Mouse (Mus musculus) skeletal muscle tissue, adult 2 months (tissue): ENCODE results near the gene Strada.
"Not testable (repeated sequence)": the region's sequence is repeated elsewhere in the genome, so short reads cannot be mapped to it uniquely, and the experiment has no call there.

Experiments used
- DNase-seq: peaks from one replicate; pipeline ENCODE4 v3.0.0-alpha.2; 2012; ENCODE audit warnings: low read depth, low spot score

The Strada gene

DNA sequence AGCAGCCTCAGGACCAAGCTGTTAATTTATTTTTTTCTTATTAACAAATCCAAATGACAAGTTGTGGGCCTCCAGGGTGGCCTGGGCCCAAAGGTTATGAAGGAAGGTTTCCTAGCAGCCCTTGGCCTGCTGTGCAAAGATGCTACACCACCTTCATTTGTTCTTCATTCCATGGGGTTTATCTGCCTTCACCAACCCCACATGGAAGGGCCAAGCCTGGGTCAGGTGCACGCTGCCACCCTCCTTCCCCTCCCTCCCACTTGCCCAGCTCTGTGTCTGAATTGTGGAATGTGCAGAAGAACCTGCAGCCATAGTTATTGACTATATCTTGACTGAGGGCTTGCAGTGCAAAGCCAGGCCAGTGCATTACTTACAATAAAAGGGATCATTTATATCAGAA lies 45.7 kb downstream of the Strada start:
- DNase-seq = no peak

DNA sequence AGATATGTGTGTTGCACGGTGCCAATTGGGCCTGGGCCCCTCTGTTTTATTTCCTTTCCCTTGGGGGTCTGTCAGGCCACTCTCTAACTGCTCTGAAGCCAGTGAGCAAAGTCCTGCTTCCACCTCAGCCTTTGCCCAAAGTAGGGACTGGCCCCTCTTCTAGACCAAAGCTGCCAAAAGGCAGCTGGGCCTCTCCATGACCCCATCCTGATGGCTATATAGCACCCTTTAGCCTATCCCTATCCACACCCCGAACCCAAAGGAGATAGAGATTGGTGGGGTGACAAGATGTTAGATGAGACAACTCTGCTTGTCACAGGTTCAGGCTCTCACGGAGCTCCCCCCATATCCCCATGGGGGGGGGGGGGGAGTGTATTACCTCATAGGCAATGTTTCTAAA lies 46.2 kb downstream of the Strada start:
- DNase-seq = no peak

DNA sequence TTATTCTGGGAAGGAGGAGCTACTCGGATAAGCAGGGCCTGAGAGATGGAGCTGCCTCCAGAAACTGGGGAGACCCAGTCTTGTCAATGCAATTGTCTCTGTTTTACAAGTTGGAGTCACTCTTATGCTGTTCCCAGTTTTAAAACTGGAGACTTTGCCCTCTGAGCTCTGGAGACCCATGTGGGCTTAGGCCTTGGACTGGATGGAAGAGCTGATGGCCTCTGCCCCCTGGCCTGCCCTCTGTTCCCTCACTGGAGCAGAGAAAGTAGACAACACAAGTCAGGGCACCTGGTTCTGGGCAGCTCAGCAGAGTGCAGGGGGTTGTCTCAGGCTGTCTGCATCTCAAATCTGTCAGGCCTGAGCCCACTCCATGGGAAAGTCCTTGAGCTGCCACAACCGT lies 47.2 kb downstream of the Strada start:
- no peak for DNase-seq

DNA sequence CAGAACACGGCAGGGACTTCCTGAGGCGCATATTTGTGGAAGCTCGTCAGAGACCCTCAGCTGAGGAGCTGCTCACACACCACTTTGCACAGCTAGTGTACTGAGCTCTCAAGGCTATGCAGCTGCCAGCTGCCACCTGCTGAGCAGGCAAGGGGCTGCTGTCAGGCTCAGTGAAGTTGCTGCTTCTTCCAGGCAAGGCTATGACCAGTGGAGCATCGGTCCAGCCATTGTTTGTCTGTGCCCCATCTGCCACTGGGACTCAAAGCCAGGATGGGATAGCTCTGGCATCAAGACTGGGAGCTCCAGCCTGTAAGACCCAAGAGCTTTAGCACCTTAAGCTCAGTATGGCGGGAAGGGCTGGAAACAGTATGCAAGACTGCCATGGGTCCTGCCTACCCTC lies 47.9 kb downstream of the Strada start:
- no peak for DNase-seq

DNA sequence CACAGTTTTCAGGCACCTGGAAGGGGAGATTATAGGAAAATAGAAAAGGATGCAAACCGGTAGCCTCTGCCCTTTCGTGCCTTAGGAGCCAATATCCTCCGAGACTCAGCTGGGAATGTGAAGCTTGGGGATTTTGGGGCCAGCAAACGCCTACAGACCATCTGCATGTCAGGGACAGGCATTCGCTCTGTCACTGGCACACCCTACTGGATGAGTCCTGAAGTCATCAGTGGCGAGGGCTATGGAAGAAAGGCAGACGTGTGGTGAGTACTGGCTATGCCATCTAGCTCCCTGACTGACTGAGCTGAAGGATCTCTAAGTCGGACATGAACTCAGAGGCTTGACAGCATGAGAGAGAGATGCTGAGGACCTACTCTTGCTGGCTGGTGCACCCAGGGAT lies 49.8 kb downstream of the Strada start:
- DNase-seq = no peak

DNA sequence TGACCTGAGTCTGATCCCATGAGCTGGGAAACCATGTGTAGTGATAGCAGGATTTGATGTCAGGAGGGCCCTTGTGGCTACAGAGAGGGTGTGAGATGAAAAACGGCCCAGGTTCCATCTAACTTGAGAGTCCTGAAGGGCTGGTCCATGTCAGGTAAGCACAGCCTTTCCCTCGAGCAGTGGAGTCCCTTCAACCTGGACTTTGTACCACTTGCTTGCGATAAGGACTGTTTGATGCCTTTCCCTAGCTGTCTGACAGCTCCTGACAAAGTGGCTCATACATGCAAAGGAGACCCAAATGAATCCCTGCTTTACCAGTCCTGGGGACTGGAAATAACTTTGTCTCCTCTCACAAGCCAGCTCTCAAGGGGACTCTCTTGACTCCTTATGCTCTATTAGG lies 50.7 kb downstream of the Strada start:
- no peak for DNase-seq

DNA sequence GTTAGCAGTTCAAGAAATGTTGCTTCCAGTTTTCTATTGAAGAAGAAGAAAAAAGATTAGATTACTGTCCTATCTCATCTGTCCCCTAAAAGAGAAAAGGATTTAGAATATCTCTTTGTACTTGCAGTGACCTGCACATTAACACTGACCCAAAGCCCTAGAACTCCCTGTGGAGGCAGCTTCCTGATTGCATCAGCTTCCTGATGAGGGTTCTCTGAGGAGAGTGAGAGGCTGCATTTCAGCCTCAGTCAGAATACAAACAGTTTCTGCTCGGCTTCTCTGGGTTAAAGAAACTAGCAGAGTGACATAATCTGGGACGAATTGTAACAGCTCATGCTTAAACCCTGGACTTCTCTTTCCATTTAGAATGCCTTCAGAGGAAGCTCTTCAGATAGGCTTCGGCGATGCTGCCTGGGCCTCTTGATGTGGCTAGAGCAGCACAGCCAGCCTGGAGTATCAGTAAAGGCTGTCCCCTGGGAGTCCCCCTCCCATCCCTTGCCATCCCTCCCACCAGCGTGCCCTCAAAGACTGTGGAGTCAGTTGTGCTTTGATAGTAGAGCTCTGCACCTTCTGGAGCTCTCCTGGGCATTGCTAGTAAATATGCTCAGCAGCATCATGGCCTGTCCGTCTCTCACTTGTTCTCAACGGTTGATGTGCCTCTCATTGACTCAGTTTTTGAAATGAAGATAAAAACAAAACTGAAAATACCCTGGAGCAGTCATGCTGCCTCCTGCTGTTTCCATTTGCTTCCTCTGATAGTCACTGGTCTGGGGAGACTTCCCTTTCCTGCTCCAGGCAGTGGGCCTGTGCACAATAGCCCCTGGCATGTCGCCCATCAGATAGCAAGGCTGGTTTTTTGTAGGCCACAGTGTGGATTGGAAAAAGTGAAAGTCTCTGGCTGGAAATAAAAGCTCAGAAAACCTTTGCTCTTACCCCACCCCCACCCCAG lies 67.1 kb downstream of the Strada start:
- peak; percentile 75 for DNase-seq

DNA sequence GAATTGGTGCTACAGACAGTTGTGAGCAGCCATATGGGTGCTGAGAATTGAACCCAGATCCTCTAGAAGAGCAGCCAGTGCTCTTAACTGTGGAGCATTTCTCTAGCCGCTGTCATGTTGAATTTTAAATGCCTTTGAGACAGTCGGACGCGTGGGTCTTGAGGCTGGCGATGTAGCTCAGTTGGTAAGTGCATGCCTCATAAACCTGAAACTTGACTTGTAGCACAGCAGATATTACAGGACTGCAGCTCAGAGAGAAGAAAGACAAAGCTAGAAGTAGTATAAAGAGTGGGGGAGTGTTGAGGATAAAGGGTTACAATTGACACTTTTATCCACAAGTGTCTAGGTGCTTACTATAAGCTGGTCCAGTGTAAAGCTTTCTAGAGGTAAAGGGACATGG lies 69.5 kb downstream of the Strada start:
- DNase-seq = no peak

DNA sequence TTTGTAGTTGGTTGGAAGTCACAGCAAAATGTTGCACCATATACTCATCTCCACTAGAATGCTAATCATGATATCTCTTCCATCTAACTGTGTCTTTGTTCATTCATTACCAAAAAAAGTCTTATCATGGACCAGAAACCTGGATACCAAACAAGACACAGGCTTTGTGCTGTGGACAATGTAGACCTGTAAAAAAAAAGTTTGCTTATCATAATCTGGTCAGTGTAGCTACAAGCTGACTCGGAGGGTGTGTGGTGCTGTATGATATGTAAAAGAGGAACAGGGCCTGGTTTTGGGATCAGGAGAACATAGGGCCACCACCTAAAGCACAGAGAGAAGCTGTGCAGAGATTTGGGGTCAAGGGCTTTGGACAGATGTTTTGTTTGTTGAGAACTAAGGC lies 72.5 kb downstream of the Strada start:
- DNase-seq = no peak

DNA sequence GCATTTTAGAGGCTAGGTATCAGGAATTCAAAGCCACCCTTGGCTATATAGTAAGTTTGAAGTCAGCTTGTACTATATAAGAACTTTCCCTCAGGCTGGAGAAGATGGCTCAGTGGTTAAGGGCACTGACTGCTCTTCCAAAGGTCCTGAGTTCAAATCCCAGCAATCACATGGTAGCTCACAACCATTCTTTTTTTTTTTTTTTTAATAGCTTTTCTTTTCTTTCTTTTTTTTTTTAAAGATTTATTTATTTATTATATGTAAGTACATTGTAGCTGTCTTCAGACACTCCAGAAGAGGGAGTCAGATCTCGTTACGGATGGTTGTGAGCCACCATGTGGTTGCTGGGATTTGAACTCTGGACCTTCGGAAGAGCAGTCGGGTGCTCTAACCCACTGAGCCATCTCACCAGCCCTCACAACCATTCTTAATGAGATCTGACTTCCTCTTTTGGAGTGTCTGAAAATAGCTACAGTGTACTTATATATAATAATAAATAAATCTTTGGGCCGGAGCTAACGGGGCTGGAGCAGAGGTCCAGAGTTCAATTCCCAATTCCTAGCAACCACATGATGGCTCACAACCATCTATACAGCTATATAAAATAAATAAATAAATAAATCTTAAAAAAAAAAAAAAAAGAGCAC lies 75.1 kb downstream of the Strada start:
- DNase-seq = not testable (repeated sequence)

DNA sequence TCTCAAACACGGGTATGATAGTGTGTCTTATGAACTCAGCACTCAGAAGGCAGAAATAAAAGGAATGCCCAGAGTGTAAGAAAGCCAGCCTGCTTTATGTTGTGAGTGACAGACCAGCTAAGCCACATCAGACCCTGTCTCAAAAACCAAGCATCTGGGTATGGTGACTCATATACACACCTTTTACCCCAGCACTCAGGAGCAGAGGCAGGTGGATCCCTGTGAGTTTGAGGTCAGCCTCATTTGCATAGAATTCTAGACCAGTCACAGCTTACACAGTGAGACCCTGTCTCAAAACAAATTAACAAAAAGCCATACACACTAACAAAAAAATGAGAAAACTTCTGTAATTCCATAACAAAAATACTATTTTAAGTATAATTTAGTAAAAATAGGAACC lies 76.1 kb downstream of the Strada start:
- no peak for DNase-seq

DNA sequence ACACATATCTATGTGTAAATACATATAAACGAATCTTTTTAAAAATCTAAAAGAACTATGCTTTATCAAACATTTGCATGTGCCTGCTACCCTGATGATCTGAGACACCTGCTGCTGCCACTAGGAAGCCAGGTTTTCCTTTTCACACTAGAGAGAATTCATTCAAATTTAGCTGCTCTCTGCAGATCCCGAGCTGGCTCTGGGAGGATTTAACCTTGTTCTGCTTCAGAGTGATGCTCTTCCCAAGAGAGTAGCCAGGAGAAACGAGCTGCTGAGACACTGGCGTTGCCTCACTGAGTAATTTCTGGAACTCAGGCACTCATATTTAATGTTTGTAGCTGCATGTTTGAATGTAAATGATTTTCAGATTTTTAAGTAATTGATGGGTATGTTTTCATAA lies 77.2 kb downstream of the Strada start:
- no peak for DNase-seq

DNA sequence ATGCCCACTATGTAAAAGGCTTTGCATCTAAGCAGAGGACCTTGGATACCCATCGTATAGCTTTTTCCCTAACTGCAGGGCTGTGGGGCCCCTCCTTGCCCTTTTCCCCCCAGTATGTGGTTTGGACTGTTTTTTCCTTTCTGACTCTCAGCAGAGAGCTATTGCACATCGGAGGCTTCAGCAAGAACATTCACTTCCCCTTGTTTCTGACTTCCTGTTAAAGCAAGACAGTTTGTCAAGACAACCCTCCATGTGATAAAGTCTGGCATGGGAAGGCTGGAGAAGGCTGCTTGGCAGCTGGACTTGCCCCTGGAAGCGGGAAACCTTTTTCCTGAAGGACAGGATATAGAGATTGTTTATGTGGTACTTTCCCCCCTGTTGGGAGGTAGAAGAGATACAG lies 79.2 kb downstream of the Strada start:
- peak; percentile 25 for DNase-seq

DNA sequence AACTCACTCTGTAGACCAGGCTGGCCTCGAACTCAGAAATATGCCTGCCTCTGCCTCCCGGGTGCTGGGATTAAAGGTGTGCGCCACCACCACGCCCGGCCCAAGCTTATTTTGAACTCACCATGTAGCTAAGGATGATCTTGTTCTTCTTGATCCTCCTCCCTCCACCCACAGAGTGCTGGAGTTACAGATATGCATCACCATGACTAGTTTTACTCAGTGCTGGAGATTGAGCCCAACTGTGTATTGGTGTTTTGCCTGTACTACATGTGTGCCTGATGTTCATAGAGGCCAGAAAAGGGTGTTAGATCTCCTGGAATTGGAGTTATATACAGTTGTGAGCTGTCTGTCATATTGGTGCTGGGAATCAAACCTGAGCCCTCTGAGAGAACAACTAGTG lies 79.7 kb downstream of the Strada start:
- no peak for DNase-seq
